Mouse (Mus musculus): ENCODE data around the gene Msi1.

DNA sequence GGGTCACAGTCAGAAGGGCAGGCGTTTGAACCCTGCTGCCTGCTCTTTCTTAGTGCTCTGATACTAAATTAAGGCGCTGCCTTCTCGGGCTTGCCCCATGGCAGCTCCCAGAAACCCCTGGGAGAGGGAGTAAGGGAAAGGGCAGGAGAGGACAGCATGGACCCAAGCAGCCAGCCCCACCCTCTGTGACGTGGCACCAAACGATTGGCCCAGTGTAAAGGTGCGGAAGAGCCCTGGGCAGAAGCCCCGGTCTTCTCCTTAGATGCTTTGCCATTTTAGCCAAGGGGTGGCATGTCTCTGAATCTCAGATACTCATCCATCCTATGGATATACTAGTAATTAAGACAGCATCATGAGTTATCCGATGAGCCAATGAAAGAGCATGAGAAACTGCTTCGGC, 21.3 kb upstream of the Msi1 start:
- TF ChIP-seq POLR2A (IDR thresholded peaks at IDR 0.05; ENCODE audit: insufficient read depth, low read depth, low read length): no peak
- TF ChIP-seq CTCF (IDR thresholded peaks at IDR 0.05; ENCODE audit: insufficient read depth, low read depth, low read length): no peak

Measured in olfactory bulb, adult 2 months (tissue).